Comparison of ENCODE assay signal across 8 mouse cellular contexts in genomic region chr7:25686680-25687531, GRCm38 (mm10). TPM values are rescaled to one million over a fixed set of nuclear protein-coding genes. Genes with fewer than 3 reads are reported as not detected.
DNase-seq lines count a peak whose midpoint lies in the region; ATAC-seq and TF ChIP-seq lines count a peak whose summit lies in the region.

TSS of gene Tgfb1 (plus strand) at chr7:25687002.

- peak within 1 kb of the TSS; percentile 61 for H3K27ac ChIP-seq in CH12.LX (ENCODE audit: insufficient read depth, low read depth)
- no peak within 1 kb of the TSS for H3K27ac ChIP-seq in forebrain, embryonic 15.5 days (replicated peaks)
- peak within 1 kb of the TSS; percentile 23; the same call in 1 of the 2 replicates for H3K27ac ChIP-seq in limb, embryonic 12.5 days
- no peak within 1 kb of the TSS for H3K27ac ChIP-seq in midbrain, embryonic 12.5 days (replicated peaks)

- DNase-seq in CH12.LX (ENCODE audit: extremely low read depth), result peak; percentile 73
- DNase-seq in adrenal gland, postnatal 25 days, result peak; percentile 84
- DNase-seq in spleen, postnatal 36 days (ENCODE audit: low spot score in 2 of 2), result peak; percentile 91
- DNase-seq in right cerebral cortex, adult 18-20 months, result no peak

- peak within 1 kb of the TSS; percentile 60 for H3K4me2 ChIP-seq in CH12.LX (ENCODE audit: insufficient read depth, low read depth, poor library complexity, severe bottlenecking)
- H3K4me2 ChIP-seq in forebrain, embryonic 15.5 days (replicated peaks), result peak within 1 kb of the TSS; percentile 60
- peak within 1 kb of the TSS; percentile 87 for H3K4me2 ChIP-seq in limb, embryonic 12.5 days
- H3K4me2 ChIP-seq in midbrain, embryonic 12.5 days (replicated peaks), result peak within 1 kb of the TSS; percentile 72

- peak within 1 kb of the TSS; percentile 98 for H3K9ac ChIP-seq in CH12.LX (ENCODE audit: insufficient read depth, low read depth)
- peak within 1 kb of the TSS; percentile 34 for H3K9ac ChIP-seq in forebrain, embryonic 15.5 days (replicated peaks)
- H3K9ac ChIP-seq in limb, embryonic 12.5 days (replicated peaks), result peak within 1 kb of the TSS; percentile 63
- H3K9ac ChIP-seq in midbrain, embryonic 12.5 days (replicated peaks), result peak within 1 kb of the TSS; percentile 50

- WGBS in forebrain, embryonic 15.5 days, result 1% methylated on average over 54 of the region's 69 CpGs
- WGBS in limb, embryonic 12.5 days, result 1% methylated on average over 52 of the region's 69 CpGs
- WGBS in midbrain, embryonic 12.5 days, result 1% methylated on average over 63 of the region's 69 CpGs

- no peaks in the 10 kb centered on the region for H3K9me3 ChIP-seq in CH12.LX (replicated peaks; ENCODE audit: low read length)
- no peaks in the 10 kb centered on the region for H3K9me3 ChIP-seq in forebrain, embryonic 15.5 days
- no peaks in the 10 kb centered on the region for H3K9me3 ChIP-seq in limb, embryonic 12.5 days
- H3K9me3 ChIP-seq in midbrain, embryonic 12.5 days, result no peaks in the 10 kb centered on the region

- peak; percentile 29; the same call in 1 of the 2 replicates for ATAC-seq in forebrain, embryonic 15.5 days (replicated peaks)
- peak; percentile 7 to 11; a peak in 3 of 4 replicates for ATAC-seq in hematopoietic stem cell, adult 5-6 weeks (replicated peaks in 1 of 2; ENCODE audit: insufficient read depth in 1 of 2, low FRiP score in 2 of 2, low TSS enrichment in 1 of 2, low read depth in 1 of 2, poor library complexity in 2 of 2, severe bottlenecking in 2 of 2)
- peak; percentile 43 for ATAC-seq in limb, embryonic 12.5 days (ENCODE audit: insufficient number of reproducible peaks, insufficient read depth, low FRiP score, low TSS enrichment, low read depth)
- peak; percentile 50 for ATAC-seq in midbrain, embryonic 12.5 days (ENCODE audit: low FRiP score, low read depth)

- TF ChIP-seq RAD21 in CH12.LX (IDR thresholded peaks at IDR 0.05; ENCODE audit: low read depth, low read length), result no peak

- peak; percentile 70 for TF ChIP-seq POLR2A in CH12.LX (IDR thresholded peaks at IDR 0.05; ENCODE audit: low read depth, low read length)

- TF ChIP-seq EP300 in CH12.LX (IDR thresholded peaks at IDR 0.05; ENCODE audit: low read length), result no peak

- no peaks in the 10 kb centered on the region for H3K27me3 ChIP-seq in CH12.LX (replicated peaks)
- peaks cover 59% of the 10 kb centered on the region for H3K27me3 ChIP-seq in forebrain, embryonic 15.5 days
- peaks cover 70% of the 10 kb centered on the region for H3K27me3 ChIP-seq in limb, embryonic 12.5 days
- H3K27me3 ChIP-seq in midbrain, embryonic 12.5 days, result peaks cover 71% of the 10 kb centered on the region

- H3K36me3 ChIP-seq in CH12.LX (replicated peaks in 1 of 2; ENCODE audit: control insufficient read depth in 1 of 2, insufficient read depth in 1 of 2, low read length in 1 of 2), result peaks cover 3 to 40% of the 10 kb centered on the region in 2 experiments
- no peaks in the 10 kb centered on the region for H3K36me3 ChIP-seq in forebrain, embryonic 15.5 days
- H3K36me3 ChIP-seq in limb, embryonic 12.5 days, result no peaks in the 10 kb centered on the region
- 0 out of 2 replicates have a peak, but pooled peaks cover 6% of the 10 kb centered on the region for H3K36me3 ChIP-seq in midbrain, embryonic 12.5 days

- in situ Hi-C loops in CH12.LX (cut with MboI; ENCODE audit: low pct_ligation_motif_present, low pct_unique_long_range_greater_than_20kb, low sequenced_read_pairs), result no loop called here

- H3K4me1 ChIP-seq in CH12.LX (ENCODE audit: control insufficient read depth in 1 of 2, insufficient read depth in 2 of 2), result peaks cover 23 to 55% of the 10 kb centered on the region in 2 experiments
- peaks cover 31% of the 10 kb centered on the region for H3K4me1 ChIP-seq in forebrain, embryonic 15.5 days
- H3K4me1 ChIP-seq in limb, embryonic 12.5 days (replicated peaks), result peaks cover 36% of the 10 kb centered on the region
- peaks cover 36% of the 10 kb centered on the region for H3K4me1 ChIP-seq in midbrain, embryonic 12.5 days

- peaks cover 23% of the 10 kb centered on the region for H3K79me2 ChIP-seq in CH12.LX (replicated peaks; ENCODE audit: control insufficient read depth, extremely low read depth, insufficient read depth, poor library complexity, severe bottlenecking)

- TF ChIP-seq CTCF in CH12.LX (conservative IDR thresholded peaks at IDR 0.05 in 1 of 2, IDR thresholded peaks at IDR 0.05 in 1 of 2; ENCODE audit: low read depth in 2 of 2, low read length in 2 of 2), result peak in 1 of 2 experiments; percentile 67; a peak in 2 of 4 replicates

- peak within 1 kb of the TSS; percentile 73 to 87 (median 83) for H3K4me3 ChIP-seq in CH12.LX (replicated peaks in 1 of 3; ENCODE audit: low read depth in 2 of 3, low read length in 2 of 3, poor library complexity in 1 of 3)
- peak within 1 kb of the TSS; percentile 44 for H3K4me3 ChIP-seq in forebrain, embryonic 15.5 days
- peak within 1 kb of the TSS; percentile 67 for H3K4me3 ChIP-seq in limb, embryonic 12.5 days (replicated peaks)
- peak within 1 kb of the TSS; percentile 50 for H3K4me3 ChIP-seq in midbrain, embryonic 12.5 days

- dilution Hi-C loops in CH12.LX (cut with MboI; ENCODE audit: extremely low pct_ligation_motif_present, extremely low pct_unique_long_range_greater_than_20kb, low sequenced_read_pairs), result no loop called here

TF ChIP-seq in CH12.LX, 34 proteins besides CTCF, POLR2A, EP300 and RAD21:
- TF ChIP-seq UBTF (IDR thresholded peaks at IDR 0.05; ENCODE audit: low read depth, low read length), result peak; percentile 81; the same call in 1 of the 2 replicates
- no peak for TF ChIP-seq JUND (conservative IDR thresholded peaks at IDR 0.05; ENCODE audit: low read depth, low read length)
- TF ChIP-seq POLR2AphosphoS2 (IDR thresholded peaks at IDR 0.05; ENCODE audit: low read depth, low read length), result no peak
- TF ChIP-seq ETS1 (conservative IDR thresholded peaks at IDR 0.05; ENCODE audit: low read depth, low read length), result no peak
- TF ChIP-seq MYC (IDR thresholded peaks at IDR 0.05; ENCODE audit: low read depth, low read length), result no peak
- TF ChIP-seq IRF4 (IDR thresholded peaks at IDR 0.05; ENCODE audit: low read depth, low read length), result 0 out of 2 replicates have a peak, but pooled peaks have one; percentile 35
- TF ChIP-seq GABPA (IDR thresholded peaks at IDR 0.05; ENCODE audit: insufficient replicate concordance, low read depth, low read length), result no peak
- no peak for TF ChIP-seq USF1 (IDR thresholded peaks at IDR 0.05; ENCODE audit: low read depth, low read length)
- no peak for TF ChIP-seq MAX (IDR thresholded peaks at IDR 0.05; ENCODE audit: low read length)
- TF ChIP-seq MAFK (IDR thresholded peaks at IDR 0.05; ENCODE audit: insufficient replicate concordance, low read length), result no peak
- peak; percentile 18; the same call in 1 of the 2 replicates for TF ChIP-seq ELF1 (IDR thresholded peaks at IDR 0.05; ENCODE audit: low read depth, low read length)
- TF ChIP-seq PAX5 (IDR thresholded peaks at IDR 0.05; ENCODE audit: low read length), result no peak
- no peak for TF ChIP-seq CHD1 (IDR thresholded peaks at IDR 0.05; ENCODE audit: low read depth, low read length)
- TF ChIP-seq ZNF384 (IDR thresholded peaks at IDR 0.05; ENCODE audit: low read depth, low read length), result no peak
- TF ChIP-seq MAZ (IDR thresholded peaks at IDR 0.05; ENCODE audit: low read depth, low read length), result peak; percentile 92
- TF ChIP-seq HCFC1 (IDR thresholded peaks at IDR 0.05; ENCODE audit: low read depth, low read length), result no peak
- no peak for TF ChIP-seq KAT2A (IDR thresholded peaks at IDR 0.05; ENCODE audit: insufficient replicate concordance, low read length)
- no peak for TF ChIP-seq MXI1 (IDR thresholded peaks at IDR 0.05; ENCODE audit: low read depth, low read length)
- TF ChIP-seq TCF12 (IDR thresholded peaks at IDR 0.05; ENCODE audit: low read depth, low read length), result no peak
- peak; percentile 74; the same call in 1 of the 2 replicates for TF ChIP-seq MEF2A (IDR thresholded peaks at IDR 0.05; ENCODE audit: borderline replicate concordance, low read depth, low read length)
- no peak for TF ChIP-seq RCOR1 (conservative IDR thresholded peaks at IDR 0.05; ENCODE audit: low read depth, low read length)
- TF ChIP-seq BHLHE40 (IDR thresholded peaks at IDR 0.05; ENCODE audit: low read depth, low read length), result no peak
- TF ChIP-seq ZMIZ1 (IDR thresholded peaks at IDR 0.05; ENCODE audit: low read depth, low read length), result peak; percentile 65; the same call in 1 of the 2 replicates
- TF ChIP-seq USF2 (conservative IDR thresholded peaks at IDR 0.05; ENCODE audit: low read depth, low read length), result no peak
- TF ChIP-seq E2F4 (IDR thresholded peaks at IDR 0.05; ENCODE audit: insufficient replicate concordance, low read depth, low read length), result no peak
- no peak for TF ChIP-seq ZC3H11A (IDR thresholded peaks at IDR 0.05; ENCODE audit: low read depth, low read length)
- TF ChIP-seq SMC3 (IDR thresholded peaks at IDR 0.05; ENCODE audit: low read depth, low read length), result peak; percentile 37; the same call in 1 of the 2 replicates
- TF ChIP-seq JUN (IDR thresholded peaks at IDR 0.05; ENCODE audit: insufficient read depth, low read depth, low read length), result no peak
- no peak; the same call in 1 of the 2 replicates for TF ChIP-seq ZKSCAN1 (IDR thresholded peaks at IDR 0.05; ENCODE audit: borderline replicate concordance, low read depth, low read length)
- peak; percentile 63 for TF ChIP-seq NELFE (IDR thresholded peaks at IDR 0.05; ENCODE audit: low read depth, low read length)
- no peak for TF ChIP-seq CHD2 (IDR thresholded peaks at IDR 0.05; ENCODE audit: low read length)
- TF ChIP-seq TBP (conservative IDR thresholded peaks at IDR 0.05; ENCODE audit: low read depth, low read length), result peak; percentile 38; the same call in 1 of the 2 replicates
- peak; percentile 86; the same call in 1 of the 2 replicates for TF ChIP-seq SIN3A (IDR thresholded peaks at IDR 0.05; ENCODE audit: low read length)
- no peak for TF ChIP-seq NRF1 (IDR thresholded peaks at IDR 0.05; ENCODE audit: low read depth, low read length)

RNA-seq across cellular contexts. Expression of gene Tgfb1, which starts in this region (rescaled TPM):
- total RNA-seq in CH12.LX (2012; rRNA removed) (25.9 and 28.8 TPM in 2 replicates), CH12.LX (2014; rRNA removed) (8.7 and 9.2 TPM in 2 replicates)
- 104 and 109 TPM in 2 replicates for polyA plus RNA-seq in CH12.LX (2012; ENCODE audit: insufficient read length, low read depth)
- total RNA-seq in adrenal gland, postnatal 25 days (2021), result 37.0 and 43.7 TPM in 2 replicates
- 0.62 and 0.74 TPM in 2 replicates for polyA plus RNA-seq in forebrain, embryonic 15.5 days (2015; fragmentation: Nextera tagmentation; extraction: Ambion mirVana)
- 46.0 and 50.7 TPM in 2 replicates for total RNA-seq in hematopoietic stem cell, adult 5-6 weeks (2017)
- polyA plus RNA-seq in limb, embryonic 12.5 days (2016; fragmentation: Nextera tagmentation; extraction: Ambion mirVana), result 1.6 and 2.2 TPM in 2 replicates
- polyA plus RNA-seq in midbrain, embryonic 12.5 days (2016; fragmentation: Nextera tagmentation; extraction: Ambion mirVana), result 1.3 and 1.6 TPM in 2 replicates

Comparison
In these comparisons a context has a peak if more than half of its experiments do, and no peak if none do; other contexts are left out.
1. RNA of gene Tgfb1 (polyA plus RNA-seq): 104 to 109 TPM in CH12.LX; 1.6 to 2.2 TPM in limb, embryonic 12.5 days, 1.3 to 1.6 TPM in midbrain, embryonic 12.5 days and 0.62 to 0.74 TPM in forebrain, embryonic 15.5 days; every median in the first group is over 10 times any median in the second.
2. Peak in ATAC-seq, H3K4me3 ChIP-seq, H3K9ac ChIP-seq and H3K4me2 ChIP-seq in forebrain, embryonic 15.5 days; RNA of the gene not detected or under 1 TPM.
3. H3K27ac ChIP-seq: peak in CH12.LX (single experiment) and limb, embryonic 12.5 days (single experiment); none in forebrain, embryonic 15.5 days (single experiment) and midbrain, embryonic 12.5 days (single experiment).
4. H3K9ac ChIP-seq: peak in every context shown above with its lines; median percentile 98 in CH12.LX; 63 in limb, embryonic 12.5 days; 50 in midbrain, embryonic 12.5 days; 34 in forebrain, embryonic 15.5 days.
5. Peak in every context shown above with its lines, with median percentiles within 50 percentile points of each other: H3K4me2 ChIP-seq, H3K4me3 ChIP-seq and ATAC-seq.